Mouse (Mus musculus): Measurements from ENCODE around the gene Dlx2. TPM values are rescaled to one million over a fixed set of nuclear protein-coding genes. Genes with fewer than 3 reads are reported as not detected.

Dlx2 gene
- polyA plus RNA-seq, 1 experiment from 2014 or later = 1.9 TPM

GRCm38 (mm10) chr2:71551704-71552103, 5.2 kb upstream of the Dlx2 start:
- Histone ChIP-seq H3K9ac (ENCODE audit: low read depth, low read length) (no peak overlapping the region), H3K9me3 (ENCODE audit: control insufficient read depth, low read length) (no peaks in the 10 kb centered on the region), H3K4me1 (replicated peaks; ENCODE audit: control insufficient read depth, insufficient read depth, low read length) (0 out of 2 replicates have a peak, but pooled peaks cover 4% of the 10 kb centered on the region), H3K27me3 (ENCODE audit: control insufficient read depth, insufficient read depth, low read length) (peaks cover 41% of the 10 kb centered on the region), H3K4me3 (ENCODE audit: low read depth, low read length) (no peak overlapping the region), H3K4me2 (replicated peaks; ENCODE audit: low read depth, low read length) (peak overlapping the region; percentile 19; the same call in 1 of the 2 replicates), H3K27ac (ENCODE audit: low read depth, low read length) (no peak overlapping the region), H3K36me3 (ENCODE audit: control insufficient read depth, insufficient read depth, low read length) (no peaks in the 10 kb centered on the region)
- DNase-seq (ENCODE audit: low spot score) (peak; percentile 30), ATAC-seq (ENCODE audit: low FRiP score) (no peak)
- 1% methylated on average over 15 of the region's 18 CpGs for WGBS

GRCm38 (mm10) chr2:71550330-71550729, 3.8 kb upstream of the Dlx2 start:
- no peak for ATAC-seq (ENCODE audit: low FRiP score)
- Histone ChIP-seq H3K27ac (ENCODE audit: low read depth, low read length) (no peak overlapping the region), H3K36me3 (ENCODE audit: control insufficient read depth, insufficient read depth, low read length) (no peaks in the 10 kb centered on the region), H3K9me3 (ENCODE audit: control insufficient read depth, low read length) (no peaks in the 10 kb centered on the region), H3K4me3 (ENCODE audit: low read depth, low read length) (no peak overlapping the region), H3K4me1 (replicated peaks; ENCODE audit: control insufficient read depth, insufficient read depth, low read length) (peaks cover 13% of the 10 kb centered on the region), H3K9ac (ENCODE audit: low read depth, low read length) (no peak overlapping the region), H3K4me2 (replicated peaks; ENCODE audit: low read depth, low read length) (no peak overlapping the region), H3K27me3 (ENCODE audit: control insufficient read depth, insufficient read depth, low read length) (peaks cover 54% of the 10 kb centered on the region)
- DNase-seq (ENCODE audit: low spot score) = no peak
- WGBS = 25% methylated on average over 3 of the region's 3 CpGs

GRCm38 (mm10) chr2:71547829-71548228, 1.3 kb upstream of the Dlx2 start:
- no peak overlapping the region for H3K4me3 ChIP-seq (ENCODE audit: low read depth, low read length)
- no peak overlapping the region for H3K4me2 ChIP-seq (replicated peaks; ENCODE audit: low read depth, low read length)
- no peak overlapping the region for H3K27ac ChIP-seq (ENCODE audit: low read depth, low read length)
- H3K4me1 ChIP-seq (replicated peaks; ENCODE audit: control insufficient read depth, insufficient read depth, low read length) = peaks cover 13% of the 10 kb centered on the region
- peaks cover 73% of the 10 kb centered on the region for H3K27me3 ChIP-seq (ENCODE audit: control insufficient read depth, insufficient read depth, low read length)
- no peaks in the 10 kb centered on the region for H3K36me3 ChIP-seq (ENCODE audit: control insufficient read depth, insufficient read depth, low read length)
- H3K9ac ChIP-seq (ENCODE audit: low read depth, low read length) = no peak overlapping the region
- WGBS = under 1% methylated on average over 8 of the region's 8 CpGs
- DNase-seq (ENCODE audit: low spot score) (peak; percentile 93), ATAC-seq (ENCODE audit: low FRiP score) (no peak)
- H3K9me3 ChIP-seq (ENCODE audit: control insufficient read depth, low read length) = no peaks in the 10 kb centered on the region

- DNase-seq (ENCODE audit: low spot score) (peak; percentile 73), ATAC-seq (ENCODE audit: low FRiP score) (peak; percentile 75)
- Histone ChIP-seq H3K4me2 (replicated peaks; ENCODE audit: low read depth, low read length) (peak overlapping the region; percentile 95), H3K4me1 (replicated peaks; ENCODE audit: control insufficient read depth, insufficient read depth, low read length) (peaks cover 12% of the 10 kb centered on the region), H3K36me3 (ENCODE audit: control insufficient read depth, insufficient read depth, low read length) (no peaks in the 10 kb centered on the region), H3K4me3 (ENCODE audit: low read depth, low read length) (peak overlapping the region; percentile 48), H3K27ac (ENCODE audit: low read depth, low read length) (no peak overlapping the region), H3K9me3 (ENCODE audit: control insufficient read depth, low read length) (no peaks in the 10 kb centered on the region), H3K9ac (ENCODE audit: low read depth, low read length) (peak overlapping the region; percentile 37; the same call in 1 of the 2 replicates), H3K27me3 (ENCODE audit: control insufficient read depth, insufficient read depth, low read length) (peaks cover 76% of the 10 kb centered on the region)
- WGBS = 1% methylated on average over 59 of the region's 59 CpGs
Measured at GRCm38 (mm10) chr2:71545882-71546639, 493 bp downstream of the Dlx2 start.

GRCm38 (mm10) chr2:71545401-71545881, 1.1 kb downstream of the Dlx2 start:
- no peaks in the 10 kb centered on the region for H3K36me3 ChIP-seq (ENCODE audit: control insufficient read depth, insufficient read depth, low read length)
- peaks cover 12% of the 10 kb centered on the region for H3K4me1 ChIP-seq (replicated peaks; ENCODE audit: control insufficient read depth, insufficient read depth, low read length)
- under 1% methylated on average over 32 of the region's 32 CpGs for WGBS
- peak overlapping the region; percentile 48 for H3K4me3 ChIP-seq (ENCODE audit: low read depth, low read length)
- no peak overlapping the region for H3K27ac ChIP-seq (ENCODE audit: low read depth, low read length)
- no peaks in the 10 kb centered on the region for H3K9me3 ChIP-seq (ENCODE audit: control insufficient read depth, low read length)
- no peak overlapping the region for H3K9ac ChIP-seq (ENCODE audit: low read depth, low read length)
- DNase-seq (ENCODE audit: low spot score) (peak; percentile 62), ATAC-seq (ENCODE audit: low FRiP score) (no peak)
- peak overlapping the region; percentile 95 for H3K4me2 ChIP-seq (replicated peaks; ENCODE audit: low read depth, low read length)
- peaks cover 77% of the 10 kb centered on the region for H3K27me3 ChIP-seq (ENCODE audit: control insufficient read depth, insufficient read depth, low read length)

GRCm38 (mm10) chr2:71544391-71545285, 1.9 kb downstream of the Dlx2 start:
- no peaks in the 10 kb centered on the region for H3K36me3 ChIP-seq (ENCODE audit: control insufficient read depth, insufficient read depth, low read length)
- H3K4me1 ChIP-seq (replicated peaks; ENCODE audit: control insufficient read depth, insufficient read depth, low read length) = peaks cover 12% of the 10 kb centered on the region
- H3K9ac ChIP-seq (ENCODE audit: low read depth, low read length) = peak overlapping the region; percentile 15; the same call in 1 of the 2 replicates
- H3K4me2 ChIP-seq (replicated peaks; ENCODE audit: low read depth, low read length) = peak overlapping the region; percentile 26
- H3K9me3 ChIP-seq (ENCODE audit: control insufficient read depth, low read length) = no peaks in the 10 kb centered on the region
- ATAC-seq (ENCODE audit: low FRiP score) (no peak), DNase-seq (ENCODE audit: low spot score) (peak; percentile 70)
- peak overlapping the region; percentile 48 for H3K4me3 ChIP-seq (ENCODE audit: low read depth, low read length)
- no peak overlapping the region for H3K27ac ChIP-seq (ENCODE audit: low read depth, low read length)
- whole genome bisulfite sequencing = under 1% methylated on average over 61 of the region's 61 CpGs
- peaks cover 78% of the 10 kb centered on the region for H3K27me3 ChIP-seq (ENCODE audit: control insufficient read depth, insufficient read depth, low read length)

- Histone ChIP-seq H3K36me3 (ENCODE audit: control insufficient read depth, insufficient read depth, low read length) (no peaks in the 10 kb centered on the region), H3K4me3 (ENCODE audit: low read depth, low read length) (peak overlapping the region; percentile 48), H3K4me2 (replicated peaks; ENCODE audit: low read depth, low read length) (peak overlapping the region; percentile 26; the same call in 1 of the 2 replicates), H3K27ac (ENCODE audit: low read depth, low read length) (no peak overlapping the region), H3K9me3 (ENCODE audit: control insufficient read depth, low read length) (no peaks in the 10 kb centered on the region), H3K4me1 (replicated peaks; ENCODE audit: control insufficient read depth, insufficient read depth, low read length) (peaks cover 12% of the 10 kb centered on the region), H3K9ac (ENCODE audit: low read depth, low read length) (0 out of 2 replicates have a peak overlapping the region, but pooled peaks have one; percentile 25), H3K27me3 (ENCODE audit: control insufficient read depth, insufficient read depth, low read length) (peaks cover 78% of the 10 kb centered on the region)
- DNase-seq (ENCODE audit: low spot score) (no peak), ATAC-seq (ENCODE audit: low FRiP score) (no peak)
- 1% methylated on average over 20 of the region's 20 CpGs for WGBS
Measured at GRCm38 (mm10) chr2:71543948-71544347, 2.6 kb downstream of the Dlx2 start.

GRCm38 (mm10) chr2:71543531-71543930, 3.0 kb downstream of the Dlx2 start:
- Histone ChIP-seq H3K4me3 (ENCODE audit: low read depth, low read length) (no peak overlapping the region), H3K9ac (ENCODE audit: low read depth, low read length) (0 out of 2 replicates have a peak overlapping the region, but pooled peaks have one; percentile 25), H3K4me2 (replicated peaks; ENCODE audit: low read depth, low read length) (0 out of 2 replicates have a peak overlapping the region, but pooled peaks have one; percentile 11), H3K4me1 (replicated peaks; ENCODE audit: control insufficient read depth, insufficient read depth, low read length) (peaks cover 12% of the 10 kb centered on the region), H3K27me3 (ENCODE audit: control insufficient read depth, insufficient read depth, low read length) (peaks cover 81% of the 10 kb centered on the region), H3K36me3 (ENCODE audit: control insufficient read depth, insufficient read depth, low read length) (no peaks in the 10 kb centered on the region), H3K27ac (ENCODE audit: low read depth, low read length) (no peak overlapping the region), H3K9me3 (ENCODE audit: control insufficient read depth, low read length) (no peaks in the 10 kb centered on the region)
- DNase-seq (ENCODE audit: low spot score) = peak; percentile 35
- 1% methylated on average over 9 of the region's 9 CpGs for WGBS
- ATAC-seq (ENCODE audit: low FRiP score) = no peak

Measured in hindbrain, embryonic 11.5 days (tissue).